Mouse (Mus musculus) adrenal gland, postnatal 36 days (tissue): ENCODE results near the gene Car2. TPM values are rescaled to one million over a fixed set of nuclear protein-coding genes. Genes with fewer than 3 reads are reported as not detected.
A peak's percentile ranks its signal among the peaks of the same experiment; 100 is the strongest.

ENCODE experiments used
- DNase-seq, 2 experiments: peaks; one replicate each; pipeline ENCODE4 v3.0.0; 2021; ENCODE audit warnings: mixed read lengths in 1 of 2
- total RNA-seq, 2 experiments: library from RNA; stranded (reverse); gene quantifications; 2 replicates each; pipeline ENCODE4 v1.2.3; 2021

Gene Car2
- total RNA-seq, 2 experiments from 2014 or later: 39.6 to 41.8 TPM

DNA sequence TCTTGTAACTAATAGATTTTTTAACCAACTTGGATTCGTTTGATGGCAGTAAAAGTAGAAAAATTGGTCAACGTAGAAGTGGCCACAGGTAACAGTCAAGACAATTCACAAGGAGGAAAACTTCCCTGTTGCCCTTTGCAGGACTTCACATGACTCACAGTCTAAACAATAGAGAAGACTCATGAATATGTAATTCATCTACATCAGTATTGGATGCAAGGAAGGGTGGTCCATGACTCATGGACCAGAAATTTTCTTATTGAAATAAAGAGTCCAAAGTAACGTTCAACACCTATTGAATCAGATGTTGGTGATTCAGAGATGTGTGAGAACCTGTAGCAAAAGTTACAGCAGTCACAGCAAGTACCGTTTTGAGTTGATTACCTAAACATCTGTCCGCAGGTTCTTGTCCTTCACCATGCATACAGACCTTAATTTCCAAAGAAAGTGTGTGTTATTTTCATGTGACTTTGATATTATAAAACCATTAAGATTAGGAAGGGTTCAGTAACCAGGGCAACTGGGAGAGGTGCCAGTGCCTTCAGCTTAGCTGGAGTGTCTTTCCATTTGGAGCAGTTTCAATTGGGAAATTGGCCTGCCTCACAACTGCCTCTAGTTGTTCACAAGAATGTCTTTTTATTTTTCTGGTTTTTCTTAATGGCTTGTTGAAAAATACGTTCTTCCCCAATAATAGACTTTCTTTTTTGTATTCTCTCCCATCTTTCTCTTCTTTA, 62.2 kb downstream of the Car2 start:
- peak; percentile 56 to 59 for DNase-seq

DNA sequence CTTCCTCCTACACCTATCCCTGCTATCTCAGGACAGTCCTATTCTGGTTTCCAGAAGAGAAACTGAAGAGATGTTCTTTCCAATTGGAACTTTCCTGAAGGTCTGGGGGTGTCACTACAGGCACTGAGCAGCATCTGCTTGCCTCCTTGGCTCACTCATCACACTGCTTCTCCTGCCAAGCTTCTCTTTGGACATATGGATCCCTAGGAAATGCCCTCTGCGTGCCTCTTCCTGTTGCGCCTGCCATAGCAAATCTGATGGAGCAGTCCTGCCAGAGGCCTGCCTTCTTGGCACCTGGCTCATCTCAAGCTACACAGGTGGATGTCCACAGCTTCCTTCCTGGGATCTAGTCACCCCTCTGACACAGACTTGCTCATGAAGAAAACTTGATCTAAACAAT, 64.0 kb downstream of the Car2 start:
- DNase-seq: no peak

Other genes starting within 250 kb of the Car2 start
- gene Car13, start 244.5 kb upstream of the Car2 start, total RNA-seq: 10 to 100 TPM in 1 of 2 experiments, 1 to 10 TPM in 1; 9.3 to 11.3 TPM
- gene Car1, start 77.9 kb upstream of the Car2 start, total RNA-seq: under 1 TPM in 1 of 2 experiments, not detected in 1; 0.40 TPM
- gene Car3, start 22.8 kb upstream of the Car2 start, total RNA-seq: 1,000 to 10,000 TPM; 1,377 to 1,854 TPM